Mouse (Mus musculus) natural killer cell, adult 2 months (primary cell): Measurements from ENCODE around the gene Foxc1.

Experiments
- DNase-seq, 2 experiments: peaks; one replicate each; pipeline ENCODE4 v3.0.0; 2022; ENCODE audit warnings: low spot score in 2 of 2

Foxc1 gene

GRCm38 (mm10) chr13:31806428-31806832, at the start of gene Foxc1:
Gene Foxc1, plus strand, starts transcription at chr13:31806633.
- DNase-seq = no peak

GRCm38 (mm10) chr13:31760411-31760810, 46.0 kb upstream of the Foxc1 start:
- no peak for DNase-seq

- no peak for DNase-seq
These were observed 45.4 kb upstream of the Foxc1 start for GRCm38 (mm10) chr13:31761057-31761456.

- DNase-seq = no peak
These were observed 42.0 kb upstream of the Foxc1 start for GRCm38 (mm10) chr13:31764419-31764818.

GRCm38 (mm10) chr13:31765564-31765963, 40.9 kb upstream of the Foxc1 start:
- DNase-seq = no peak

- DNase-seq = no peak
These were observed 33.6 kb upstream of the Foxc1 start for GRCm38 (mm10) chr13:31772882-31773281.

GRCm38 (mm10) chr13:31775762-31776161, 30.7 kb upstream of the Foxc1 start:
- DNase-seq = no peak

GRCm38 (mm10) chr13:31779281-31779981, 27.0 kb upstream of the Foxc1 start:
- DNase-seq = no peak

GRCm38 (mm10) chr13:31780299-31780698, 26.1 kb upstream of the Foxc1 start:
- no peak for DNase-seq

- DNase-seq = no peak
These were observed 24.4 kb upstream of the Foxc1 start for GRCm38 (mm10) chr13:31782063-31782462.

- DNase-seq = no peak
These were observed 21.7 kb upstream of the Foxc1 start for GRCm38 (mm10) chr13:31784757-31785156.

- DNase-seq = no peak
These were observed 13.8 kb upstream of the Foxc1 start for GRCm38 (mm10) chr13:31792480-31793132.

- no peak for DNase-seq
These were observed 13.3 kb upstream of the Foxc1 start for GRCm38 (mm10) chr13:31793163-31793562.

GRCm38 (mm10) chr13:31797346-31797745, 9.1 kb upstream of the Foxc1 start:
- DNase-seq = no peak

GRCm38 (mm10) chr13:31798075-31798474, 8.4 kb upstream of the Foxc1 start:
- no peak for DNase-seq

GRCm38 (mm10) chr13:31800581-31801576, 5.6 kb upstream of the Foxc1 start:
- DNase-seq = peak; percentile 29 to 62

- DNase-seq = no peak
These were observed 4.6 kb upstream of the Foxc1 start for GRCm38 (mm10) chr13:31801703-31802305.

- DNase-seq = no peak
These were observed 4.0 kb upstream of the Foxc1 start for GRCm38 (mm10) chr13:31802447-31802846.

GRCm38 (mm10) chr13:31803166-31804093, 3.0 kb upstream of the Foxc1 start:
- no peak for DNase-seq

GRCm38 (mm10) chr13:31804571-31804970, 1.9 kb upstream of the Foxc1 start:
- no peak for DNase-seq
